Mouse (Mus musculus) ES-Bruce4 (cell line): ENCODE data around the gene Zic2. TPM values are rescaled to one million over a fixed set of nuclear protein-coding genes. Genes with fewer than 3 reads are reported as not detected.

Source experiments
- H3K27ac ChIP-seq: 2 replicates; pipeline ENCODE4 v1.5.1; 2012; ENCODE audit warnings: low read length, inconsistent platforms; ENCODE audit not compliant: insufficient read depth
- H3K27me3 ChIP-seq: 2 replicates; pipeline ENCODE4 v1.6.1; 2012; ENCODE audit warnings: mild to moderate bottlenecking, low read length, inconsistent platforms; ENCODE audit not compliant: control insufficient read depth, poor library complexity, insufficient read depth, severe bottlenecking
- H3K36me3 ChIP-seq: 2 replicates; pipeline ENCODE4 v1.6.1; 2012; ENCODE audit warnings: inconsistent platforms, mild to moderate bottlenecking, low read length, moderate library complexity; ENCODE audit not compliant: control insufficient read depth, poor library complexity, insufficient read depth, severe bottlenecking
- H3K4me1 ChIP-seq: one replicate; pipeline ENCODE4 v1.8.1; 2011; ENCODE audit warnings: low read length; ENCODE audit not compliant: control insufficient read depth, insufficient read depth
- H3K4me3 ChIP-seq: 2 replicates; pipeline ENCODE4 v1.5.1; 2011; ENCODE audit warnings: low read depth, mild to moderate bottlenecking, low read length
- H3K9ac ChIP-seq: 2 replicates; pipeline ENCODE4 v1.6.1; 2012; ENCODE audit warnings: low read depth, mild to moderate bottlenecking, inconsistent platforms; ENCODE audit not compliant: poor library complexity, severe bottlenecking
- H3K9me3 ChIP-seq: replicated peaks from 2 replicates; pipeline ENCODE4 v1.6.1; 2012; ENCODE audit warnings: mild to moderate bottlenecking, low read length, inconsistent platforms; ENCODE audit not compliant: control insufficient read depth, poor library complexity, insufficient read depth, severe bottlenecking
- CTCF ChIP-seq: IDR thresholded peaks from one replicate; pipeline ENCODE4 v1.8.1; 2011; ENCODE audit warnings: low read depth, low read length
- EP300 ChIP-seq: IDR thresholded peaks from 2 replicates; pipeline ENCODE4 v1.6.1; 2011; ENCODE audit warnings: low read depth, low read length; ENCODE audit not compliant: insufficient read depth
- POLR2A ChIP-seq: IDR thresholded peaks from one replicate; pipeline ENCODE4 v1.8.1; 2011; ENCODE audit warnings: low read length; ENCODE audit not compliant: insufficient read depth
- polyA plus RNA-seq: library from polyadenylated mRNA; stranded (reverse); fragments of >200 nt; gene quantifications from 2 replicates; pipeline ENCODE4 v1.2.4, GENCODE M21; 2011; ENCODE audit warnings: low read depth; ENCODE audit not compliant: missing spikeins, insufficient read depth, insufficient read length

The Zic2 gene
- 25.2 and 27.0 TPM in 2 replicates for polyA plus RNA-seq

DNA sequence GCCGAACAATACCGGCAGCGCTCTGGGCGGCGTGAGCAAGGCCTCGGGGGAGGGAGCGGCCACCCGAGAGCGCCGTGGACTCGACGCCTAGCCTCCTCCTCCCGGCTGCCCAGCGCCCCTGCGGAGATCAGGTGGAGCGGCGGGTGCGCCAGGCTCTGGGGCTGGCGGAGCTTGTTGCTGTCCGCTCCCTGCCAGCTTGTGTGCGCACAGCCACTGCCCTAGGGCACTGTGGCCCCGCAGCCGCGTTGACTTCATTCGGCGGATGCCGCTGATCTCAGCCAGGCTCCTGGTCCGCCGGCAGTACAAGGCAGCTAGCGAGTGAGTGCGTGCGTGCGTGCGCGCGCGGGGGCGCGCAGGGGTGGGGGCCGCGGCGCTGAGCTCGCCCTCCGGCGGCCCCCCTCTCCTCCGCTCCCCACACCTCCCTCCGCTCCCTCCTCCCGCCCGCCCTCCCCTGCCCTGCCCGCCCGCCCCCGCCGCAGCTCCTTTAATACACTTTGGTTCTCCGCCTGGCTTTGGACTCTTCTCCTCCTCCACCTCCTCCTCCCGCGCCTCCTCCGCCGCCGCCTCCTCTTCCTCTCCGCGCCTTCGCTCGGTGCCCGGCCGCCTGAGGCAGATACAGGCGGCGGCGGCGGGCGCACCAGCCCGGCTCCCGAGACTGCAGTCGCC lies at the start of gene Zic2:
TSS of gene Zic2 (plus strand) at position 545 of the 666 bp plus-strand sequence.
- H3K9ac ChIP-seq, result peak within 1 kb of the TSS; percentile 80
- H3K4me3 ChIP-seq, result peak within 1 kb of the TSS; percentile 81
- 0 out of 2 replicates have a peak, but pooled peaks have one; percentile 25 for TF ChIP-seq EP300
- TF ChIP-seq POLR2A, result no peak
- no peaks in the 10 kb centered on the region for H3K4me1 ChIP-seq
- no peaks in the 10 kb centered on the region for H3K9me3 ChIP-seq
- peaks cover 29% of the 10 kb centered on the region for H3K27me3 ChIP-seq
- no peaks in the 10 kb centered on the region for H3K36me3 ChIP-seq
- no peak within 1 kb of the TSS; the same call in 1 of the 2 replicates for H3K27ac ChIP-seq

DNA sequence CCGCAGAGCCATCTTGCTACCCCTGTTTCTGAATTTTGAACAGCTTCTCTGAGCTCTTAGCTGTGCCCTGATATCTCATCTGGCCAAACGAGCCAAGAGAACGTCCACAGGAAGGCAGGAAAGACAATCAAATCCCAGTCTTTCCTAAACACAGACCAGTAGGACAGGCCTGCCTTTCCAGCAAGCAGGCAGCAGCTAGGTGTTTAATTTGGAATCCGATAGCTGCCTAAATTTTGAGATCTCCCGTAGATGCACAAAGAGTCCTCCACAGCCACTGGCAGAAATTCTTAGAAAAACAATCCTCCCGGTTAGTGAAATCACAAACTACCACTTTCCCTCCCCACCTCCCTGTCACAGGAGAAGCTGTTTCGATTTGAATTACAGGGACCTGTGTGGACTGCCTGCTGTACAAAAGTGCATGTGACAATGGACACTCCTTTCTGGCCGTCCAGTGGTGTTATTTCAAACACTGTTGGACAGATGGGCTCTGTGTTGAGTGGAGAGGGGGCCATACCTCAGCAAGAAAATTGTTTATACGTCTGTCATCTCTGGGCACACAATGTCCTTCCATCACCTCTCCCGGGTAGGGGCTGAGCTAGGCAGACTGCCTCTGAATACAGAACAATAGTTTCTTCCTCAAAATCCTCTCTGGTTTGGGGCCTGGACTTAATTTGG lies 48.6 kb upstream of the Zic2 start:
- no peak for TF ChIP-seq POLR2A
- no peak for TF ChIP-seq EP300
- TF ChIP-seq CTCF, result no peak
- Histone ChIP-seq H3K4me1 (peaks cover 4% of the 10 kb centered on the region), H3K27ac (no peak overlapping the region), H3K4me3 (no peak overlapping the region), H3K36me3 (no peaks in the 10 kb centered on the region), H3K9me3 (no peaks in the 10 kb centered on the region), H3K27me3 (no peaks in the 10 kb centered on the region), H3K9ac (no peak overlapping the region)

DNA sequence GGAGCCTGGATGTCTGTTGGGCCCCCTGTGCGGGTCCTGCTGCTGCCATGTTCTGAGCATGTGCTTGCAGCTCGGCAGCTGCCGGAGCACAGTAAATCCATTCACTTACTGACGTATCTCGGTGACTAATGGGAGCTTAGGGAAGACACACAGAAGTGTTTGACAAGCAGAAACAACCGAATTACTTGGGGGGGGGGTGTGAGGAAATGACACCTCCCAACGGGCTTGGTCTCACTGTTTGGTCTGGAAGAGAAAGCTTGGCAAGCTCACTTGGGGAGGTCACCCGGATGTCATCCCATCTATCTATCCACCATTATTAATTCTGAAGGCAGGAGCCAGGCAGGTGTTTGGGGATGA lies 48.1 kb upstream of the Zic2 start:
- Histone ChIP-seq H3K9me3 (no peaks in the 10 kb centered on the region), H3K4me1 (peaks cover 4% of the 10 kb centered on the region), H3K4me3 (no peak overlapping the region), H3K27me3 (no peaks in the 10 kb centered on the region), H3K27ac (no peak overlapping the region), H3K9ac (no peak overlapping the region), H3K36me3 (no peaks in the 10 kb centered on the region)
- TF ChIP-seq EP300 (no peak), POLR2A (no peak), CTCF (no peak)

DNA sequence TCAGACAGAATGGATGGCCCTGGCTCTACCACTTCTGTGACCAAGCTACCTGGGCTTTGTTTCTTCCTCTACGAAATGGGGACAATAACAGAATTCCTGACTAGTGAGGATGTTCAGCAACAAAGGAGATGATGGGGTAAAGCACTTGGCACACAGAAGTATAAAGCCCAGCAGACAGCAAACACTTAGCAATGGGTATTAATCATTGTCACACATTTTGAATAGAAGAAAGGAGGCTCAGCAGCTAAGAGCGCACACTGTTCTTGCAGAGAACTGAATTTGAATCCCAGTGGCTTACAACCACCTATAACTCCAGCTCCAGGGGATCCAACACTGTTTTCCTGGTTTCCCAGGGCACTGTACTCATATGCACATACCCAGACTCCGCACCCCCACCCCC lies 47.6 kb upstream of the Zic2 start:
- Histone ChIP-seq H3K9ac (no peak overlapping the region), H3K27ac (no peak overlapping the region), H3K4me1 (peaks cover 6% of the 10 kb centered on the region), H3K9me3 (no peaks in the 10 kb centered on the region), H3K4me3 (no peak overlapping the region), H3K27me3 (no peaks in the 10 kb centered on the region), H3K36me3 (no peaks in the 10 kb centered on the region)
- no peak for TF ChIP-seq POLR2A

- H3K4me1 ChIP-seq, result peaks cover 11% of the 10 kb centered on the region
- H3K27ac ChIP-seq, result peak overlapping the region; percentile 36; the same call in 1 of the 2 replicates
- H3K9ac ChIP-seq, result no peak overlapping the region
- TF ChIP-seq POLR2A, result no peak
- no peak for TF ChIP-seq CTCF
- no peak for TF ChIP-seq EP300
- no peaks in the 10 kb centered on the region for H3K27me3 ChIP-seq
- H3K9me3 ChIP-seq, result no peaks in the 10 kb centered on the region
- H3K36me3 ChIP-seq, result no peaks in the 10 kb centered on the region
- no peak overlapping the region for H3K4me3 ChIP-seq
Observed at GRCm38 (mm10) chr14:122432558-122432957, 42.7 kb upstream of the Zic2 start.

GRCm38 (mm10) chr14:122434039-122434438 lies 41.2 kb upstream of the Zic2 start:
- H3K27ac ChIP-seq, result peak overlapping the region; percentile 82
- TF ChIP-seq POLR2A, result no peak
- no peak for TF ChIP-seq CTCF
- 0 out of 2 replicates have a peak, but pooled peaks have one; percentile 4 for TF ChIP-seq EP300

More at GRCm38 (mm10) chr14:122434039-122434438, 41.2 kb upstream of the Zic2 start:
- Histone ChIP-seq H3K9me3 (no peaks in the 10 kb centered on the region), H3K4me1 (peaks cover 11% of the 10 kb centered on the region), H3K36me3 (no peaks in the 10 kb centered on the region), H3K4me3 (peak overlapping the region; percentile 12; the same call in 1 of the 2 replicates), H3K27me3 (no peaks in the 10 kb centered on the region), H3K9ac (peak overlapping the region; percentile 23; the same call in 1 of the 2 replicates)
